Mouse (Mus musculus): ENCODE results near the gene Ripk4.

GRCm38 (mm10) chr16:97697769-97698168, 65.8 kb downstream of the Ripk4 start:
- TF ChIP-seq CTCF (conservative IDR thresholded peaks at IDR 0.05; ENCODE audit: insufficient read depth, insufficient read length, low read depth, low read length) (peak; percentile 58), POLR2A (IDR thresholded peaks at IDR 0.05; ENCODE audit: low read depth, low read length) (no peak)
